Mouse (Mus musculus) brain, adult 2 months (tissue): ENCODE measurements at regions not wholly inside any gene's neighbourhood (a gene's known extent, or its start where the extent isn't known, plus 50 kb on each side); places are given as distances from the start of the nearest gene placed in this dataset.

Experiments
- DNase-seq: peaks from one replicate; pipeline ENCODE4 v3.0.0; 2011; ENCODE audit warnings: low read depth, low spot score

DNA sequence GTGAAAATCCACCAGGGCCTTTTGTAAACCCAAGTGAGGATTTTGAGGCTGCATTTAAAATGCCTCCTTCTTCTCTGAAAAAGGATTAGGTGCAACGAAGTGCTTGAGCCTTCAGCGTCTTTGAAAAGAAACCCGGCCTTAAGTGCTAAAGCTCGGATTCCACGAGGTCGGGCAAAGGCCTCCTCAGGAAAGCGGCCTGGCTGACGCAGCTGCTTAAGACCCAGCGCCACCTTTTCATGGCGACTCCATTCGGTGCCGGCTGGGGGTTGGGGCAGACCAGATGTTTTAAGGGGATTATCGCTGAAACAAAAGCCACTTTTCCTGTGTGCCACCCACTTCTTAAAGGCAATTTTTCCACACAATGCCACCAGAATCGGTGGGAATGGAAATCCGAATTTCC is 61.6 kb upstream of the 4932438H23Rik start:
- DNase-seq: no peak

DNA sequence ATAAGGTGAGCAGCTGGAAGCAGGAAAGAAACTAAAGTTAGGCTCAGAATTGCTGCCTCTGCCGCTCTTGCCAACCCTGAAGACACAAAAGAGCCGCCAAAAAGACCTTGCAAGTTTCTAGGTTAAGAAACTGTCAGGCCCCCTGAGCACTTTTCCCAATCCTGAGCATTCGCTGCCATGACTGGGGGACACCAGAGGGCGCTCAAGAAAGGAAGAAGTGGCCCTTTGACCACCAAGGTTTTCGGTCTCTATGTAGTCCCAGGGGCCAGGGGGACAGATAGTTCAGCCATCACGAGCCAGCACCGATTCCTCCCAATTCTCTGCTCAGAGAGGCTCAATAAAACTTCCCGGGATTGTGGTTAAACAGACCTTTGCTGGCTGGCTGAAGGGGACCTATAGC is 64.6 kb upstream of the Olig2 start:
- DNase-seq: peak; percentile 20

DNA sequence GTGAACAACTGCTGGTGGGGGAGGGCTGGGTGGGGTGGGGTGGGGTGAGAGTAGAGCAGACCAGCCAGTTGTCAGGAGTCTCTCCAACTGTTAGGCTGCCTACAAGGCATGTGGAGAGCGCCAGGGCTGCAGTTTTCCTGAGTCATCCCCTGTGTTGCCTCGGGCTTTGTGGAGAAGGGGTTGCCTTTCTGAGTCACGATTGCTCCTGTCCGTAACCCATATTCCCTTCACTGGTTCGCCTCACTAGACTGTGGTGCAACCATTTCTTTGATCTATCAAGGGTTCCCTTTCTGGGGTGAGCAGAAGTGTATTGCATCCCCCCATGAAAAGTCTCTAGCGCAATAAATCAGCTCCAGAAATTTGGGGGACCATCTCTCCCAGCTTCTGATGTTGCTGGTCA is 63.6 kb upstream of the Olig2 start:
- DNase-seq: no peak

DNA sequence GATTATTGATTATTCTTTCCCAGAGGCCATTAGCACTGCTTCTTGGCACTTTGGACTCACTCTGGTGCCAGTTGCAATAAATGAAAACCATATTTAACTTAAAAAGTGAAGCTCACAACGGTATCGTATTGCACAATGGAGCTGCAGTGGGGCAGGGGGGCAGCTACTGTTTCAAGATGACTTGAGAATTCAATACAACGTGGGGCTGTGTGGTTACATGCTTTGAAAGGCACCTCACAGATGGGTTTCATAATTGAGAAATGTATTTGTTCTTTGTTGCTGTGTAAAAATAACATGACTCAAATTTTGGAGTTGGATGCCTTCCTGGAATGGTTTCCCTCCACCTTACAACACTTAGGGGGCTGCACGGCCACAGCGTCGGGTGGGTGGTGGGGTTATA is 62.9 kb upstream of the Olig2 start:
- DNase-seq: no peak

DNA sequence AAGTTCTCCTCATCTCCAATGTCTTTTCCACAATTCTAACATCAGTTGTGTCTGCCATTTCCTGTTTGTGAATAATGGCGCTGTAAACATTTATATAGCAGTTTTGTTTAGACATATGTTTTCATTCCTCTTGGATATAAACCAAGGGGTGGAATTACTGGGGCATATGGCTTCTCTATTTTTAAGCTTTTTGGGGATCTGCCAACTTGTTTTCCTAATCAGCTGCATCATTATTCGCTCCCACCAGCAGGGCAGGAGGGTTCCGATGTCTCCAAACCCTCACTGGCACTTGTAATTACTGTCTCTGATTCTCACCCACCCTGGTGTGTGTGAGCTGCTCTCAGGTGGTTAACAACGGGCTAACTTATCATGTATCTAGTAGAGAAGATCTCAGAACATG is 59.4 kb upstream of the Olig2 start:
- peak; percentile 10 for DNase-seq

DNA sequence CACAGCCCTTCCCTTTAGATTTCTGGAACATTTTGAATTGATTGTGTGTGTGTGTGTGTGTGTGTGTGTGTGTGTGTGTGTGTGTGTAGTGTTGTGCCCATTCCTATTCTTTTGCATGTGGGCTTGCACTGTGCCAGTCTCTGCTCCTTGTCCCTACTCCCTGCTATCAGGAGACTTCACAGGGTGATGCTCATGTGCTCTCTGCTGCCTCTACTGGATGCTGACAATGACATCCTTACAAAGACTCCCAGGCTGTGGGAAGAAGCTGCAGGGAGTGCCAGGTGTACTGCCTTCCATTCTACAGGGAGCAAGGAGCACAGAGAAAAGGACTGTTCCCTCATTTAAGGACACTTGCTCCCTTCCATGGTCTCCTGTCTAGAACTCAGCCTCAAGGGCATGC is 58.4 kb upstream of the Olig2 start:
- DNase-seq: peak; percentile 81

DNA sequence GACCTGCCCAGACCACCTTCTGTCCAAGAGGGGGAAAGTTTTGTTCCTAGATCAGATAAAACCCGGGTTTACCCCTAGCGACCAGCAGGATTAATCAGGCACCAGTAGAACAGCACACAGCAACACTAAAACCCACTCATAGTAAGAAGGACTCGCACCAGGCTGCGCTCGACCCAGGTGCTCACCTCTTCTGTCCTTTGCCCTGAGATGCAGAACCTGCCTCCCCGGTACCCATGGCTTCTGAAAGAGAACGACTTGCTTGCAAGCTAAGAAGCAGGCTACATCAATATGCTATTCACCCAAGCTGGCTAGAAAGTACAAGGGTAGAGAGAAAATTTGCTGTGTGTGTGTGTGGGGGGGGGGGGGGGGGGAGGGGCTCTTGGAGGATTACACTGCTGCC is 56.9 kb upstream of the Olig2 start:
- no peak for DNase-seq

DNA sequence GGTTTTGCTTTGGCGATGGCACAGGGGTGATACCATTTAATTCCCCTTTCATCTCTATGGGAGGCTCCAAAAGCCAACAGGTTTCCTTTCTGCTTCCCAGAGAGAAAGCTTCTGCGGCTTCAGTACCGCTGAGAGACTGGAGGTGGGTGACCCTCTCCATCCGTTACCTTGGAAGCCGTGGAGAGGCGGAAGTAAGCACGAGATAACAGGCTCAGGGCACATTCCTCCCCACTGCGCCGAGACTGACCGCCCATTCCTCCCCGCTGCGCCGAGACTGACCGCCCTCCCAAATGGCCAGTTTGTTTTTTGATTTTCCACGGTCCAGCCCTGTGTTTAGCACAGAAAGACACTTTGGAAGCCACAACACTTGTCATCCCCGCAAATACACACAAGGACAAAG is 55.4 kb upstream of the Olig2 start:
- DNase-seq: no peak

DNA sequence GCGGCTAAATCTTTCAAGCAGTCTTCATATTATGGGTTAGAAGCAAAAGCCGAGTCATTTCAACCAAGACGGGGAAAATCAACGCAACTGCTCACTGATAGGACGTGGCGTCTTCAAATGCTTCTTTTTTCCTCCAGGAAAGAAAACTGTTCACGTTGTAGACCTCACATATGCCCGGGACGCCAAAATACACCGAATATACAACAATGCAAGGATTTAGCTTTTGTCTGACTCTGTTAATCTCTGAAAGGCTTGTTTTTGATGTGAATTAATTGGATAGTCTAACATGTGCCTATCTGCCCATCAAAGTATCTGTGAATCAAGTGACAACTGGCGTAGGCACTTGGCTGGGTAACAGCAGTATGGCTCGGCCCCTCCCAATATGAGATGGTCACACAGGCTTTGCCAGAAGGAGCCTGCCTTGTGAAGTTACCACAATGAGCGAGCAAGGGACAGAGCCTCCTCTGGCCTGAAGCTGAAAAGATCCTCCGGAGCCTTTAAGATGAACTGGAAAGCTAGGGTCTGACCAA is 53.3 kb upstream of the Olig2 start:
- DNase-seq: no peak

DNA sequence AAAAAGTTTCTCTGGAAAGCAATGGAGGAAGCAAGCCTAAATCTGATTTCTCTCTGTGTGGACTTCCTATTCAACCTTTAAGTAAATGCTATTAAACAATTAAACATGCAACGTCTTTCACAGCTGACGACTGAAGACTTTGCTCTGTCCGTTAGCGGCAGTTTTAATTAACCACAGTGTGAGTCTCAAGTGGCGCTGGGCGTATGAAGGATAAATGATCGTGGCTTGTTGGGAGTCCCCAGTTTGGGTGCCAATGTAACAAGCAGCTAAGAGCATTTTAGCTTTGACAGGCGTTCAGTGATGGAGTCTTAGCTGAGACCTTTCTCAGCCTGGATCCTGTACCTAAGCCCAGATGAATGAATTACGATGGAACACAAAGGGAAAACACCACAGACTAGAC is 52.7 kb upstream of the Olig2 start:
- no peak for DNase-seq

DNA sequence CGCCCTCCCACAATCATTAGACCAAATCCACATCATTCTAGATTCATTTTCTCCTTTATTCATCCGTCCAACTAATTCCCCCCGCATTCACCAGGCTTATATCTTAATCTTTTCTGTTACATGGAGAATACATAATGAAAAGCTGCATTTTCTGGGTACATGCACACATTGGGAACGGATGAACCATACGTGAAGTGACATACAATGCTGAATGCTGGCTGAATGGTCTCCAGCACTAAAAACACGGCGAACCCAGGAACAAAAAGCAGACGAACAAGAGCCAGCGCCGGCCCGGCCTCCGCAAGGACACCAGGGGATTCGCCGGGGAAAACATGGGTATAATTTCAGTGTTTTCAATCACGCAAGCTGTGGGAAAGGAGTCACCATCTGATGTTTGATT is 52.0 kb upstream of the Olig2 start:
- no peak for DNase-seq

DNA sequence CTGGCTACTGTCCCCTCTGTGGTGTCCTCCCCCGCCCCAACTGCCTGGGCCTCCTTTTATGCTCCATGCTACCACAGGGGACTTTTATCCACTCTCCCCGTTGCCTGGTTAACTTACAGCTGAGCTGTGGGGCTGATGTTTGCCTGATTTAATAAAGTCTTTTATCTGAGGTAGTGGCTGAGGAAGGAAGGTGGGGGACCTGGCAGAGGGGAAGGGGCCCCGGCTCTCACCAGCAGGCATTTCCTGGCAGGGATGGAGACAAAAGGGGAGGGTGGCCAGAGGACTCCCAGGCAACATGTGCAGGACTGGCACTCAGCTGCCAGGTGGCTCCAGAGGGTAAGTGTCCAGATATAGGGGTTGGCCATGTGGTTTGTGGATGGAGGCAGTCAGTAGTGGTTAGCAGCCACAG is 51.4 kb upstream of the Olig2 start:
- no peak for DNase-seq

DNA sequence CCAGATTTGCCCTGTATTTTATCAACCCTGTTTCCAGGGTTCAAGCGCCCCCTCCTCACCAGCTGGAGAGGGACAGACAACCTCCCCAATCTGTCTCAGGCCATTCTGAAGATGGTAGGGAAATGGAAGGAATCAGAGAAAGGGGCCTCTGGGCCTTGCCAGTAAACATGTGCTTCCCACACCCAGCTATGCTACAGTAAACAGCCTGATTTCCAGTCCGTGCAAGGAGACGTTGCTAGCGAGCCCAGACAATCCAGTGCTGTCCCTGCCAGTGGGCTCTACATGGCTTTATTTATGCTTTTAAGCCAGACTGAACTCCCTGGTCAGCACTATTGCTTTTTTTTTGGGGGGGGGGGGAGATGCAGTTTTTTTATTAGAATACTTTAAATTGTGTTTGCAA is 50.9 kb upstream of the Olig2 start:
- DNase-seq: no peak
